Mouse (Mus musculus): ENCODE measurements around the gene Snx15.

GRCm38 (mm10) chr19:6079983-6080480 lies 48.1 kb downstream of the Snx15 start, which contains the start of gene Tmem262:
- TF ChIP-seq POLR2A (IDR thresholded peaks at IDR 0.05; ENCODE audit: low read depth, low read length) (0 out of 2 replicates have a peak, but pooled peaks have one; percentile 14), CTCF (conservative IDR thresholded peaks at IDR 0.05 in 1 of 2, IDR thresholded peaks at IDR 0.05 in 1 of 2; ENCODE audit: low read depth in 2 of 2, low read length in 2 of 2) (no peak), KAT2A (IDR thresholded peaks at IDR 0.05; ENCODE audit: insufficient replicate concordance, low read length) (no peak), HCFC1 (IDR thresholded peaks at IDR 0.05; ENCODE audit: low read depth, low read length) (no peak), EP300 (IDR thresholded peaks at IDR 0.05; ENCODE audit: low read length) (no peak)

All from CH12.LX (cell line).